Mouse (Mus musculus) MEL (cell line): ENCODE data around the gene Hoxc4. TPM values are rescaled to one million over a fixed set of nuclear protein-coding genes. Genes with fewer than 3 reads are reported as not detected.

Experiments
- DNase-seq: peaks from one replicate; pipeline ENCODE4 v3.0.0; 2011; ENCODE audit warnings: low read depth, low spot score
- H3K27ac ChIP-seq: 2 replicates; pipeline ENCODE4 v1.5.1; 2012; ENCODE audit warnings: low read depth, mild to moderate bottlenecking, control low read depth, low read length, moderate library complexity; ENCODE audit not compliant: control insufficient read depth
- H3K27me3 ChIP-seq, 2 experiments: fragments of 150-350 bp in 1 of 2; sonication (generic) in 1 of 2; 2 replicates each; pipeline ENCODE4 v1.6.1; 2012; ENCODE audit warnings: low read length in 2 of 2, mild to moderate bottlenecking in 2 of 2, improper control_type of control experiment in 1 of 2, moderate library complexity in 1 of 2; ENCODE audit not compliant: insufficient read depth in 2 of 2, control insufficient read depth in 1 of 2
- H3K36me3 ChIP-seq, 2 experiments: 2 replicates each; pipeline ENCODE4 v1.6.1; 2012 to 2014; ENCODE audit warnings: low read length in 2 of 2, improper control_type of control experiment in 1 of 2, inconsistent platforms in 1 of 2, mild to moderate bottlenecking in 1 of 2; ENCODE audit not compliant: insufficient read depth in 2 of 2, control insufficient read depth in 1 of 2
- H3K4me1 ChIP-seq, 2 experiments: fragments of 150-350 bp in 1 of 2; sonication (generic) in 1 of 2; 2 replicates each; pipeline ENCODE4 v1.6.1; 2012; ENCODE audit warnings: low read length in 2 of 2, improper control_type of control experiment in 1 of 2, mild to moderate bottlenecking in 1 of 2; ENCODE audit not compliant: insufficient read depth in 2 of 2, control insufficient read depth in 1 of 2
- H3K4me3 ChIP-seq, 2 experiments: fragments of 150-350 bp in 1 of 2; sonication (generic) in 1 of 2; 2 replicates each; pipeline ENCODE4 v1.5.1; 2012; ENCODE audit warnings: low read depth in 2 of 2, low read length in 2 of 2, mild to moderate bottlenecking in 2 of 2, moderate library complexity in 2 of 2, control low read depth in 1 of 2, improper control_type of control experiment in 1 of 2; ENCODE audit not compliant: control insufficient read depth in 1 of 2, insufficient read depth in 1 of 2
- H3K79me2 ChIP-seq: 2 replicates; pipeline ENCODE4 v1.6.1; 2012; ENCODE audit warnings: mild to moderate bottlenecking, low read length, moderate library complexity; ENCODE audit not compliant: control insufficient read depth, poor library complexity, insufficient read depth
- H3K9ac ChIP-seq: 2 replicates; pipeline ENCODE4 v1.6.1; 2012; ENCODE audit warnings: low read depth, mild to moderate bottlenecking, control low read depth, low read length, moderate library complexity; ENCODE audit not compliant: control insufficient read depth, poor library complexity, severe bottlenecking
- H3K9me3 ChIP-seq: fragments of 150-350 bp; sonication (generic); replicated peaks from 2 replicates; pipeline ENCODE4 v1.6.1; 2012; ENCODE audit warnings: mild to moderate bottlenecking, low read length, improper control_type of control experiment, moderate library complexity; ENCODE audit not compliant: insufficient read depth
- CTCF ChIP-seq, 3 experiments: IDR thresholded peaks in 2 of 3; conservative IDR thresholded peaks in 1 of 3; 2 replicates each; pipeline ENCODE4 v1.5.1; 2011 to 2012; ENCODE audit warnings: low read length in 3 of 3, low read depth in 2 of 3, mild to moderate bottlenecking in 2 of 3, improper control_type of control experiment in 1 of 3, inconsistent platforms in 1 of 3, mixed read lengths in 1 of 3, moderate library complexity in 1 of 3; ENCODE audit not compliant: control insufficient read depth in 1 of 3, insufficient read depth in 1 of 3, poor library complexity in 1 of 3, severe bottlenecking in 1 of 3
- E2F4 ChIP-seq: IDR thresholded peaks from 2 replicates; pipeline ENCODE4 v1.6.1; 2011; ENCODE audit warnings: low read depth, low read length, improper control_type of control experiment, borderline replicate concordance
- ELF1 ChIP-seq: IDR thresholded peaks from 2 replicates; pipeline ENCODE4 v1.6.1; 2014; ENCODE audit warnings: low read depth, mild to moderate bottlenecking, inconsistent platforms, low read length, improper control_type of control experiment, moderate library complexity
- EP300 ChIP-seq, 2 experiments: IDR thresholded peaks; 2 replicates each; pipeline ENCODE4 v1.6.1; 2011; ENCODE audit warnings: improper control_type of control experiment in 2 of 2, low read length in 2 of 2, low read depth in 1 of 2, mild to moderate bottlenecking in 1 of 2
- ETS1 ChIP-seq: IDR thresholded peaks from 2 replicates; pipeline ENCODE4 v1.6.1; 2012; ENCODE audit warnings: low read depth, mild to moderate bottlenecking, inconsistent platforms, low read length, improper control_type of control experiment, moderate library complexity
- GABPA ChIP-seq: IDR thresholded peaks from 2 replicates; pipeline ENCODE4 v1.6.1; 2012; ENCODE audit warnings: low read depth, mild to moderate bottlenecking, inconsistent platforms, low read length, improper control_type of control experiment, moderate library complexity
- GATA1 ChIP-seq: IDR thresholded peaks from 2 replicates; pipeline ENCODE4 v1.6.1; 2011; ENCODE audit warnings: low read depth, low read length, improper control_type of control experiment
- JUND ChIP-seq: IDR thresholded peaks from 2 replicates; pipeline ENCODE4 v1.6.1; 2011; ENCODE audit warnings: low read depth, mild to moderate bottlenecking, improper control_type of control experiment, low read length
- KAT2A ChIP-seq: conservative IDR thresholded peaks from 2 replicates; pipeline ENCODE4 v1.6.1; 2012; ENCODE audit warnings: low read depth, low read length, improper control_type of control experiment, inconsistent platforms
- MAFK ChIP-seq: IDR thresholded peaks from 2 replicates; pipeline ENCODE4 v1.6.1; 2011; ENCODE audit warnings: low read depth, mild to moderate bottlenecking, low read length, improper control_type of control experiment, borderline replicate concordance
- MAX ChIP-seq: IDR thresholded peaks from 2 replicates; pipeline ENCODE4 v1.6.1; 2011; ENCODE audit warnings: low read length, improper control_type of control experiment
- MAZ ChIP-seq: IDR thresholded peaks from 2 replicates; pipeline ENCODE4 v1.6.1; 2012; ENCODE audit warnings: low read depth, mild to moderate bottlenecking, inconsistent platforms, low read length, improper control_type of control experiment
- MXI1 ChIP-seq: IDR thresholded peaks from 2 replicates; pipeline ENCODE4 v1.6.1; 2011; ENCODE audit warnings: mild to moderate bottlenecking, low read depth, low read length, improper control_type of control experiment
- MYC ChIP-seq: IDR thresholded peaks from 2 replicates; pipeline ENCODE4 v1.6.1; 2011; ENCODE audit warnings: low read depth, mild to moderate bottlenecking, low read length, improper control_type of control experiment, moderate library complexity
- NRF1 ChIP-seq: IDR thresholded peaks from 2 replicates; pipeline ENCODE4 v1.6.1; 2014; ENCODE audit warnings: low read depth, mild to moderate bottlenecking, inconsistent platforms, low read length, improper control_type of control experiment, moderate library complexity; ENCODE audit not compliant: poor library complexity, insufficient read depth, severe bottlenecking
- POLR2A ChIP-seq, 2 experiments: IDR thresholded peaks; 2 replicates each; pipeline ENCODE4 v1.6.1; 2011 to 2012; ENCODE audit warnings: low read length in 2 of 2, mild to moderate bottlenecking in 2 of 2, control low read depth in 1 of 2, improper control_type of control experiment in 1 of 2, low read depth in 1 of 2, moderate library complexity in 1 of 2; ENCODE audit not compliant: control insufficient read depth in 1 of 2, insufficient read depth in 1 of 2, poor library complexity in 1 of 2
- POLR2AphosphoS2 ChIP-seq: IDR thresholded peaks from 2 replicates; pipeline ENCODE4 v1.6.1; 2011; ENCODE audit warnings: low read length, improper control_type of control experiment
- RAD21 ChIP-seq: IDR thresholded peaks from 2 replicates; pipeline ENCODE4 v1.6.1; 2011; ENCODE audit warnings: mild to moderate bottlenecking, low read depth, low read length, improper control_type of control experiment
- RCOR1 ChIP-seq: IDR thresholded peaks from 2 replicates; pipeline ENCODE4 v1.6.1; 2012; ENCODE audit warnings: low read depth, mild to moderate bottlenecking, inconsistent platforms, low read length, improper control_type of control experiment
- SIN3A ChIP-seq: IDR thresholded peaks from 2 replicates; pipeline ENCODE4 v1.6.1; 2012; ENCODE audit warnings: low read length, improper control_type of control experiment, inconsistent platforms
- SMC3 ChIP-seq: IDR thresholded peaks from 2 replicates; pipeline ENCODE4 v1.6.1; 2011; ENCODE audit warnings: low read depth, low read length, improper control_type of control experiment
- TCF12 ChIP-seq: IDR thresholded peaks from 2 replicates; pipeline ENCODE4 v1.6.1; 2014; ENCODE audit warnings: low read depth, mild to moderate bottlenecking, inconsistent platforms, low read length, improper control_type of control experiment, moderate library complexity
- UBTF ChIP-seq: IDR thresholded peaks from 2 replicates; pipeline ENCODE4 v1.6.1; 2012; ENCODE audit warnings: low read depth, mild to moderate bottlenecking, inconsistent platforms, low read length, improper control_type of control experiment, moderate library complexity, borderline replicate concordance; ENCODE audit not compliant: insufficient read depth
- USF1 ChIP-seq: IDR thresholded peaks from 2 replicates; pipeline ENCODE4 v1.6.1; 2014; ENCODE audit warnings: low read depth, mild to moderate bottlenecking, inconsistent platforms, low read length, improper control_type of control experiment, moderate library complexity
- ZKSCAN1 ChIP-seq: IDR thresholded peaks from 2 replicates; pipeline ENCODE4 v1.6.1; 2012; ENCODE audit warnings: low read depth, mild to moderate bottlenecking, inconsistent platforms, low read length, improper control_type of control experiment, moderate library complexity
- ZMIZ1 ChIP-seq: IDR thresholded peaks from 2 replicates; pipeline ENCODE4 v1.6.1; 2012; ENCODE audit warnings: low read depth, mild to moderate bottlenecking, inconsistent platforms, low read length, improper control_type of control experiment, moderate library complexity
- polyA plus RNA-seq, 2 experiments: library from polyadenylated mRNA; stranded (reverse) in 1 of 2; unstranded in 1 of 2; fragments of >175 nt in 1 of 2; fragments of >200 nt in 1 of 2; gene quantifications; 2 replicates each; pipeline versions ENCODE4 v1.2.1 to v1.2.4; 2012; ENCODE audit warnings: low replicate concordance in 2 of 2, low read depth in 1 of 2; ENCODE audit not compliant: insufficient read length in 2 of 2, insufficient read depth in 1 of 2, missing spikeins in 1 of 2
- total RNA-seq: library from RNA; depleted of rRNA; stranded (reverse); fragments of 300-350 nt; gene quantifications from 2 replicates; pipeline ENCODE4 v1.2.3, GENCODE M21; 2012

The Hoxc4 gene
- total and polyA plus RNA-seq, 3 experiments, result 2.6 to 9.4 TPM; not detected in 1

DNA sequence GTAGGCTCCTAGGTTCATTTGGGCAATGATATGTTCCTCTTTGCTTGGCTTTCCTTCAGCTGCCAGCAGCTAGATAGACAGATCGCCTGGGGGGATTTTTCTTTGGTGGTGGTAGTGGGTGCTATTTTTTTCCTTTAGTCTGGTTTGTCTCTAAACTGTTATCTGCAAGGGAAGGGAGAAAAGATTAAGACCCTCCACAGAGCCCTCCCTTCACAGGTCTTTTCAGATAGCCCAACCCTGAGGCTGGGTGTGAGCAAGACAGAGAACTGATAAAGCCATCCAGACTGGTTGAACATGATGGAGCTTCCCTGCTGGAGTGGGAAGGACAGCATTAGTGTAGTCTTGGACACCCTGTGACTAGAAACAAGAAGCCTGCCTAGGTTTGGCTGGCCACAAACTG, 64.9 kb downstream of the Hoxc4 start (continued):
- TF ChIP-seq MYC (no peak), TCF12 (peak; percentile 61), UBTF (no peak), CTCF (IDR thresholded peaks at IDR 0.05 in 2 of 3, conservative IDR thresholded peaks at IDR 0.05 in 1 of 3; ENCODE audit: control insufficient read depth in 1 of 3, insufficient read depth in 1 of 3, low read depth in 2 of 3, low read length in 3 of 3, poor library complexity in 1 of 3, severe bottlenecking in 1 of 3) (no peak), ETS1 (no peak), E2F4 (no peak), MXI1 (no peak), POLR2AphosphoS2 (no peak), ZMIZ1 (no peak), KAT2A (no peak), JUND (no peak), POLR2A (IDR thresholded peaks at IDR 0.05; ENCODE audit: control insufficient read depth in 1 of 2, insufficient read depth in 1 of 2, low read depth in 1 of 2, low read length in 2 of 2, poor library complexity in 1 of 2) (no peak)

GRCm38 (mm10) chr15:103084944-103085343, 66.2 kb downstream of the Hoxc4 start:
- Histone ChIP-seq H3K4me3 (no peak overlapping the region), H3K27me3 (no peaks in the 10 kb centered on the region), H3K4me1 (peaks cover 13 to 43% of the 10 kb centered on the region in 2 experiments), H3K36me3 (peaks cover 0 to 24% of the 10 kb centered on the region in 2 experiments; a peak in 2 of 4 replicates)
- peak; percentile 55 for DNase-seq
- TF ChIP-seq MAX (no peak), GATA1 (peak; percentile 40; the same call in 1 of the 2 replicates), TCF12 (peak; percentile 53; the same call in 1 of the 2 replicates), EP300 (IDR thresholded peaks at IDR 0.05; ENCODE audit: low read depth in 1 of 2, low read length in 2 of 2) (peak in 1 of 2 experiments; percentile 71; a peak in 2 of 4 replicates), RCOR1 (peak; percentile 52; the same call in 1 of the 2 replicates)
- TF ChIP-seq, all 39 proteins: peak for 4
- Histone ChIP-seq H3K9me3 (no peaks in the 10 kb centered on the region), H3K27ac (peak overlapping the region; percentile 22; the same call in 1 of the 2 replicates), H3K79me2 (no peaks in the 10 kb centered on the region), H3K9ac (no peak overlapping the region)

- Histone ChIP-seq H3K9me3 (no peaks in the 10 kb centered on the region), H3K9ac (no peak overlapping the region), H3K27ac (no peak overlapping the region), H3K27me3 (no peaks in the 10 kb centered on the region; a peak in 1 of 4 replicates), H3K4me3 (no peak overlapping the region), H3K36me3 (peaks cover 0 to 24% of the 10 kb centered on the region in 2 experiments; a peak in 2 of 4 replicates), H3K79me2 (no peaks in the 10 kb centered on the region), H3K4me1 (peaks cover 13 to 43% of the 10 kb centered on the region in 2 experiments)
- DNase-seq, result no peak
- TF ChIP-seq NRF1 (no peak), MAX (no peak), UBTF (no peak), ELF1 (no peak), USF1 (no peak), SMC3 (no peak), MAFK (no peak), RAD21 (no peak), GABPA (no peak), SIN3A (no peak), MAZ (no peak), TCF12 (no peak), CTCF (IDR thresholded peaks at IDR 0.05 in 2 of 3, conservative IDR thresholded peaks at IDR 0.05 in 1 of 3; ENCODE audit: control insufficient read depth in 1 of 3, insufficient read depth in 1 of 3, low read depth in 2 of 3, low read length in 3 of 3, poor library complexity in 1 of 3, severe bottlenecking in 1 of 3) (no peak), MXI1 (no peak), RCOR1 (no peak), ZKSCAN1 (no peak), EP300 (IDR thresholded peaks at IDR 0.05; ENCODE audit: low read depth in 1 of 2, low read length in 2 of 2) (no peak), POLR2AphosphoS2 (no peak)
These were observed 67.3 kb downstream of the Hoxc4 start for GRCm38 (mm10) chr15:103085831-103086671.
